Mouse (Mus musculus) lung, embryonic 16.5 days (tissue): ENCODE results near the gene Smarcc1. TPM values are rescaled to one million over a fixed set of nuclear protein-coding genes. Genes with fewer than 3 reads are reported as not detected.

Experiments
- ATAC-seq: fragments of 200-750 bp; cut with Nextera tagmentation; 2 replicates; pipeline ENCODE4 v1.8.0; 2017; ENCODE audit warnings: low read depth, mild to moderate bottlenecking, moderate library complexity
- H3K27ac ChIP-seq: fragments of 300-500 bp; sonication (generic); 2 replicates; pipeline ENCODE4 v1.5.1; 2014; ENCODE audit warnings: mild to moderate bottlenecking, control low read depth, low read length
- H3K27me3 ChIP-seq: fragments of 300-500 bp; sonication (generic); 2 replicates; pipeline ENCODE4 v1.6.1; 2014; ENCODE audit warnings: low read depth, low read length, mixed read lengths; ENCODE audit not compliant: control insufficient read depth, insufficient read depth
- H3K36me3 ChIP-seq: fragments of 300-500 bp; sonication (generic); 2 replicates; pipeline ENCODE4 v1.6.1; 2014; ENCODE audit warnings: low read length; ENCODE audit not compliant: control insufficient read depth, insufficient read depth
- H3K4me1 ChIP-seq: fragments of 300-500 bp; sonication (generic); replicated peaks from 2 replicates; pipeline ENCODE4 v1.6.1; 2014; ENCODE audit warnings: low read length, mixed read lengths; ENCODE audit not compliant: control insufficient read depth, insufficient read depth
- H3K4me2 ChIP-seq: fragments of 300-500 bp; sonication (generic); 2 replicates; pipeline ENCODE4 v1.6.1; 2014; ENCODE audit warnings: low read depth, low read length, control low read depth
- H3K4me3 ChIP-seq: fragments of 300-500 bp; sonication (generic); 2 replicates; pipeline ENCODE4 v1.5.1; 2014; ENCODE audit warnings: mild to moderate bottlenecking, low read length, control low read depth
- H3K9ac ChIP-seq: fragments of 300-500 bp; sonication (generic); 2 replicates; pipeline ENCODE4 v1.6.1; 2014; ENCODE audit warnings: low read length, control low read depth
- H3K9me3 ChIP-seq: fragments of 300-500 bp; sonication (generic); 2 replicates; pipeline ENCODE4 v1.6.1; 2016; ENCODE audit warnings: low read length; ENCODE audit not compliant: control insufficient read depth
- WGBS: fragments of 180-500 bp; shearing (Covaris S2); extraction: QIAGEN DNeasy Blood & Tissue Kit; methylation state at CpG from one replicate; pipeline ENCODE4 v1.1.7; 2014; 5-methylcytosine and 5-hydroxymethylcytosine counted together
- polyA plus RNA-seq: library from polyadenylated mRNA; unstranded; fragments of >200 nt; fragmentation: Nextera tagmentation; extraction: Ambion mirVana; gene quantifications from 2 replicates; pipeline ENCODE4 v1.2.1, GENCODE M21; 2015

Smarcc1 gene
- polyA plus RNA-seq, 1 experiment from 2014 or later = 87.1 TPM

- H3K4me1 ChIP-seq = no peaks in the 10 kb centered on the region
- no peak overlapping the region for H3K4me3 ChIP-seq
- no peaks in the 10 kb centered on the region for H3K36me3 ChIP-seq
- 66% methylated on average over 6 of the region's 6 CpGs for WGBS
- H3K27me3 ChIP-seq = no peaks in the 10 kb centered on the region
- no peak overlapping the region for H3K27ac ChIP-seq
- no peaks in the 10 kb centered on the region for H3K9me3 ChIP-seq
- H3K9ac ChIP-seq = no peak overlapping the region
- ATAC-seq = no peak
- H3K4me2 ChIP-seq = no peak overlapping the region
Measured at GRCm38 (mm10) chr9:110258646-110259045, 141.1 kb downstream of the Smarcc1 start.

GRCm38 (mm10) chr9:110259118-110259517, 141.6 kb downstream of the Smarcc1 start:
- Histone ChIP-seq H3K4me3 (no peak overlapping the region), H3K4me1 (no peaks in the 10 kb centered on the region), H3K27ac (no peak overlapping the region), H3K27me3 (no peaks in the 10 kb centered on the region), H3K4me2 (no peak overlapping the region), H3K36me3 (no peaks in the 10 kb centered on the region), H3K9me3 (no peaks in the 10 kb centered on the region), H3K9ac (no peak overlapping the region)
- WGBS = 74% methylated on average over 3 of the region's 3 CpGs
- no peak for ATAC-seq

GRCm38 (mm10) chr9:110263181-110263580, 145.7 kb downstream of the Smarcc1 start:
- Histone ChIP-seq H3K27me3 (no peaks in the 10 kb centered on the region), H3K9ac (no peak overlapping the region), H3K4me1 (no peaks in the 10 kb centered on the region), H3K36me3 (no peaks in the 10 kb centered on the region), H3K4me2 (no peak overlapping the region), H3K4me3 (no peak overlapping the region), H3K27ac (no peak overlapping the region), H3K9me3 (no peaks in the 10 kb centered on the region)
- no peak for ATAC-seq
- 78% methylated on average over 8 of the region's 8 CpGs for WGBS

GRCm38 (mm10) chr9:110264991-110265390, 147.5 kb downstream of the Smarcc1 start:
- no peak overlapping the region for H3K4me3 ChIP-seq
- H3K4me1 ChIP-seq = no peaks in the 10 kb centered on the region
- ATAC-seq = no peak
- no peak overlapping the region for H3K4me2 ChIP-seq
- no peaks in the 10 kb centered on the region for H3K9me3 ChIP-seq
- H3K9ac ChIP-seq = no peak overlapping the region
- H3K36me3 ChIP-seq = no peaks in the 10 kb centered on the region
- H3K27ac ChIP-seq = no peak overlapping the region
- H3K27me3 ChIP-seq = no peaks in the 10 kb centered on the region
- 68% methylated on average over 9 of the region's 9 CpGs for WGBS

- Histone ChIP-seq H3K4me1 (no peaks in the 10 kb centered on the region), H3K4me3 (no peak overlapping the region), H3K9ac (no peak overlapping the region), H3K36me3 (no peaks in the 10 kb centered on the region), H3K4me2 (no peak overlapping the region), H3K27me3 (no peaks in the 10 kb centered on the region), H3K27ac (no peak overlapping the region), H3K9me3 (no peaks in the 10 kb centered on the region)
- 95% methylated on average over 10 of the region's 10 CpGs for WGBS
- no peak for ATAC-seq
Measured at GRCm38 (mm10) chr9:110268416-110268815, 150.9 kb downstream of the Smarcc1 start.

- Histone ChIP-seq H3K4me2 (no peak overlapping the region), H3K27me3 (no peaks in the 10 kb centered on the region), H3K36me3 (no peaks in the 10 kb centered on the region), H3K4me1 (no peaks in the 10 kb centered on the region), H3K9me3 (no peaks in the 10 kb centered on the region), H3K4me3 (no peak overlapping the region), H3K9ac (no peak overlapping the region), H3K27ac (no peak overlapping the region)
- ATAC-seq = no peak
- 88% methylated on average over 3 of the region's 3 CpGs for WGBS
Measured at GRCm38 (mm10) chr9:110272330-110272729, 154.8 kb downstream of the Smarcc1 start.

GRCm38 (mm10) chr9:110273507-110273906, 156.0 kb downstream of the Smarcc1 start:
- Histone ChIP-seq H3K9me3 (no peaks in the 10 kb centered on the region), H3K4me3 (no peak overlapping the region), H3K4me2 (no peak overlapping the region), H3K27ac (no peak overlapping the region), H3K4me1 (no peaks in the 10 kb centered on the region), H3K36me3 (no peaks in the 10 kb centered on the region), H3K9ac (no peak overlapping the region), H3K27me3 (no peaks in the 10 kb centered on the region)
- ATAC-seq = no peak
- WGBS = 47% methylated on average over 4 of the region's 4 CpGs

GRCm38 (mm10) chr9:110275882-110276281, 158.4 kb downstream of the Smarcc1 start:
- Histone ChIP-seq H3K9me3 (no peaks in the 10 kb centered on the region), H3K4me1 (no peaks in the 10 kb centered on the region), H3K36me3 (no peaks in the 10 kb centered on the region), H3K9ac (no peak overlapping the region), H3K27ac (no peak overlapping the region), H3K4me3 (no peak overlapping the region), H3K27me3 (no peaks in the 10 kb centered on the region), H3K4me2 (no peak overlapping the region)
- ATAC-seq = no peak
- WGBS = 59% methylated on average over 5 of the region's 5 CpGs

GRCm38 (mm10) chr9:110277431-110277881, 159.9 kb downstream of the Smarcc1 start:
- Histone ChIP-seq H3K27me3 (no peaks in the 10 kb centered on the region), H3K4me1 (no peaks in the 10 kb centered on the region), H3K4me2 (no peak overlapping the region), H3K4me3 (no peak overlapping the region), H3K36me3 (no peaks in the 10 kb centered on the region), H3K9me3 (no peaks in the 10 kb centered on the region), H3K9ac (no peak overlapping the region), H3K27ac (no peak overlapping the region)
- 44% methylated on average over 8 of the region's 8 CpGs for WGBS
- ATAC-seq = no peak

- Histone ChIP-seq H3K36me3 (no peaks in the 10 kb centered on the region), H3K4me1 (no peaks in the 10 kb centered on the region), H3K4me2 (no peak overlapping the region), H3K9ac (no peak overlapping the region), H3K27ac (no peak overlapping the region), H3K9me3 (no peaks in the 10 kb centered on the region), H3K4me3 (no peak overlapping the region), H3K27me3 (no peaks in the 10 kb centered on the region)
- no peak for ATAC-seq
- 95% methylated on average over 8 of the region's 10 CpGs for WGBS
Measured at GRCm38 (mm10) chr9:110284075-110284697, 166.7 kb downstream of the Smarcc1 start.
